Mouse (Mus musculus) spleen, adult 12 weeks (tissue): ENCODE measurements around the gene Snrpn.
"Not testable (repeated sequence)": the region's sequence is repeated elsewhere in the genome, so short reads cannot be mapped to it uniquely, and the experiment has no call there.

Experiments used
- DNase-seq: peaks from one replicate; pipeline ENCODE4 v3.0.0; 2022; ENCODE audit warnings: low spot score

Snrpn gene

DNA sequence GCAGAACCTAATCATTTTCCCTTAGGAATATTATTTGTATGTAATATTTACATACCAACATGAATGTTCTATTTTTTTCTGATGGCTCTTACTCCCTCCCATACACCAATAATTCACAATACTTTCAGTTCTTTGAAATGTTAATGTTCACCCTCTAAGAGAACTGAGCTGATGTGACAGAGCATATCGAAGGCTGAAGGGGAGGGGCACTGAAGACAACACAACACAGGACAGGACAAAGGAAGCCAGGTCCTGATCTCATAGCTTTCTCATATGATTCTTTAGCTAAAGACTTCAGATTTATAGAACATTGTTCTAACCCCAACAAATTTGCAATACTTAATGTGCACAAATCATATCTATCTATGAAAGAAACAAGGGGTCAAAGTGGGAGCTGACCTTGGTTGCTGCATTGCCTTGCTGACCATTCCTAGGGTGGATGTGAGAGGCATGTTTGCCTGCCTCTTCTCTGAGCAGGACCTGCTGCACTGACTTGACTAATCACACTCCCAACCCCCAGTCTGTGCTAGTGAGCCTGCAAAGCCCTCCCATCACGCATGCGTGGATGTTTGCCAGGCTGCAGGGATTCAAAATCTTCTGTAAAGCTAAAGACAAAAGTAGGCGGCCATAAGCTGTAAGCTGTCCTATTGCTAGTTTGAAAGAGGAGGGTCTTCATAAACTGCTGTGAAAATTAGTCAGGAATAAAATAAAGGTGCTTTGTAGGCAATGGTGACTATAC, at the start of gene Snrpn:
TSS of gene Snrpn (minus strand) at position 478 of the 739 bp plus-strand sequence.
- DNase-seq = no peak

DNA sequence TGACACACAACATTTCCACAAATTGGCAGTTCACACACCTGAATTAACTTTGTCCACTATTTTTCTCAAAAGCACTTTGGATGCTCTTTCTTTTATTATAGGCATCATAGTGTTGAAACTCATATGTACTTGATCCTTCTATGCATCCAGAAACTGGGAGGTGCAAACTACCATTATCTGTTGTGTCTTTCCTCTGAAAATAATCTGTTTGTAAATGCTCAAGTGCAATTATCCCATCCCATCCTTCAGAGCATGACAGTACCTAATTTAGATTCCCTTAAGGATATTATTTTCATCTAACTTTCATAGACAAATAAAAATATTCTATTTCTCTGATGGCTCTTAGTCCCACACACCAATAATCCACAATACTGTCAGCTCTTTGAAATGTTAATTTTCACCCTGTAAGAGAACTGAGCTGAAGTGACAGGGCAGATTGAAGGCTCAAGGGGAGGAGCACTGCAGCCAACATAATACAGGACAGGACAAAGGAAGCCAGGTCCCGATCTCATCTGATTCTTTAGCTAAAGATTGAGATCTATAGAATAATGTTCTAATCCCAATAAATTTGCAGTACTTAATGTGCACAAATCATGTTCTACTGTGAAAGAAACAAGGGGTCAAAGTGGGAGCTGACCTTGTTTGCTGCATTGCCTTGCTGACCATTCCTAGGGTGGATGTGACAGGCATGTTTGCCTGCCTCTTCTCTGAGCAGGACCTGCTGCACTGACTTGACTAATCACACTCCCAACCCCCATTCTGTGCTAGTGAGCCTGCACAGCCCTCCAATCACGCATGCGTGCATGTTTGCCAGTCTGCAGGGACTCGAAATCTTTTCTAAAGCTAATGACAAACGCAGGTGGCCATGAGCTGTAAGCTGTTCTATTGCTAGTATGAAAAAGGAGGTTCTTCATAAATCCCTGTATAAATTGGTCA, 30.5 kb upstream of the Snrpn start:
- no peak for DNase-seq

DNA sequence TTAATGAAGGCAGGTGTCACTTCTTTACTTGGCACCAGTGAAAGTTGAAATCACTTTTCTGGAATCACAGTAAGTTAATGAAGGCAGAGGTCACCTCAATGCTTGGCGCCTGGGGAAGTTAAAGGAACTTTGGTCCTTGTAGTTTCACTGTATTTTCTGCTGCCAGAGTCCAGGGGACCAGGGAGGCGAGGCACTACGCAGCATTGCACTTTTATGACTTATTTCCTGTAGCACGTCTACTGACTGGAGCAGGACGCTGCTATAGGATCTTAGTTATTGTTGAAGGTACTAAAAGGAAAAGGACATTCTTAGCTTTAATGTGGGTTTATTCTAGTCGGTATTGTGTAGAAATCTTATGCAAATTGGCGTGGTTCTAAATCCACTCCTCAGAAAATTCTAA, 14.7 kb downstream of the Snrpn start:
- no peak for DNase-seq

DNA sequence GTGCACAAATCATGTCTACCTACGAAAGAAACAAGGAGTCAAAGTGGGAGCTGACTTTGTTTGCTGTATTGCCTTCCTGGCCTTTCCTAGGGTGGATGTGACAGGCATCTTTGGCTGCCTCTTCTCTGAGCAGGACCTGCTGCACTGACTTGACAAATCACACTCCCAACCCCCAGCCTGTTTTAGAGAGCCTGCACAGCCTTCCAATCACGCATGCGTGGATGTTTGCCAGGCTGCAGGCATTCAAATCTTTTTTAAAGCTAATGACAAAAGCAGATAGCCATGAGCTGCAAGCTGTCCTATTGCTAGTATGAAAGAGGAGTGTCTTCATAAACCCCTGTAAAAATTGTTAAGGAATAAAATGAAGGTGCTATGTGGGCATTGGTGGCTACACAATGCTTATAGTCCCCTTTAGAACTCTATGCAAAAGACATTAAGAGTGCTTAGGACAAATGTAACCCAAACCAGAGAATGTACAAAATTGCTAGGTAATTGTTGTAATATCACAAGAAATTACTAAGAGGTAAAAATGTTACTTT, 16.9 kb downstream of the Snrpn start:
- not testable (repeated sequence) for DNase-seq

DNA sequence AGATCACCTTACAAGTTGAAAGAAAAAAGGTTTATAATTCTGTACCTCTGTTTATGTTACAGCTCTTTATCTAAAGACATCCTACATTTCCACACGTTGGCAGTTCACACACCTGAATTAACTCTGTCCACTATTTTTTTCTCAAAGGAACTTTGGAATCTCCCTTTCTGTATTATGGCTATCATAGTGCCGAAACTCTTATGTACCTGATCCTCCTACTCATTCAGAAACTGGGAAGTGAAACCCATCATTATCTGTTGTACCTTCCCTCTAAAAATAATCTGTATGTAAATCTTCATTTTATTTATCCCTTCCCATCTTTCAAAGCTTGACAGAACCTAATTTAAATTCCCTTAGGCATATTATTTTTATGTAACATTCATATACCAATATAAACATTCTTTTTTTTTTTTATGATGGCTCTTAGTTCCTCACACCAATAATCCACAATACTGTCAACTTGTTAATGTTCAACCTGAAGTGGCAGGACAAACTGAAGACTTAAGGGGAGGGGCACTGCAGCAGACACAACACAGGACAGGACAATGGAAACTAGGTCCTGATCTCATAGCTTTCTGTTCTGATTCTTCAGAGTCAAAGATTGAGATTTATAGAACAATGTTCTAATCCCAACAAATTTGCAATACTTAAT, 17.5 kb downstream of the Snrpn start:
- DNase-seq = no peak

DNA sequence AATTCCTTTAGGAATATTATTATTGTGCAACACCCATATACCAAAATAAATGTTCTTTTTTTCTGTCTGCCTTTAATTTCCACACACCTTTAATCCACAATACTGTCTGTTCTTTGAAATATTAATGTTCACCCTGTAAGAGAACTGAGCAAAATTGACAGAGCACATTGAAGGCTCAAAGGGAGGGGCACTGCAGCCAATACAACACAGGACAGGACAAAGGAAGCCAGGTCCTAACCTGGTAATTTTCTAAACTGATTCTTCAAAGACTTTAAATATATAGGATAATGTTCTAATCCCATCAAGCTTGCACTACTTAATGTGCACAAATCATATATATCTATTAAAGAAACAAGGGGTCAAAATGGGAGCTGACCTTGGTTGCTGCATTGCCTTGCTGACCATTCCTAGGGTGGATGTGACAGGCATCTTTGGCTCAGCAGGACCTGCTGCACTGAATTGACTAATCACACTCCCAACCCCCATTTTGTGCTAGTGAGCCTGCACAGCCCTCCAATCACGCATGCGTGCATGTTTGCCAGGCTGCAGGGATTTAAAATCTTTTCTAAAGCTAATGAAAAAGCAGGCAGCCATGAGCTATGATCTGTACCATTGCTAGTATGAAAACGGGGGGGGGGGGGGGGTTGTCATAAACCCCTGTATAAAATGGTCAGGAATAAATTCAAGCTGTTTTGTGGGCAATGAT, 42.7 kb downstream of the Snrpn start:
- no peak for DNase-seq

DNA sequence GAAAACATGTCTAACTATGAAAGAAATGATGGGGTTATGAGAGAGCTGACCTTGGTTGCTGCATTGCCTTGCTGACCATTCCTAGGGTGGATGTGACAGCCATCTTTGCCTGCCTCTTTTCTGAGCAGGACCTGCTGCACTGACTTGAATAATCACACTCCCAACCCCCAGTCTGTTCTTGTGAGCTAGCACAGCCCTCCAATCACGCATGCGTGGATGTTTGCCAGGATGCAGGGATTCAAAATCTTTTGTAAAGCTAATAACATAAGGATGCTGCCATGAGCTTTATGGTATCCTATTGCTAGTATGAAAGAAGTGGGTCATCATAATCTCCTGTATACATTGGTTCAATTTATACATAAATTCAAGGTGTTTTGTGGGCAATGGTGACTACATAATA, 63.7 kb downstream of the Snrpn start:
- no peak for DNase-seq

DNA sequence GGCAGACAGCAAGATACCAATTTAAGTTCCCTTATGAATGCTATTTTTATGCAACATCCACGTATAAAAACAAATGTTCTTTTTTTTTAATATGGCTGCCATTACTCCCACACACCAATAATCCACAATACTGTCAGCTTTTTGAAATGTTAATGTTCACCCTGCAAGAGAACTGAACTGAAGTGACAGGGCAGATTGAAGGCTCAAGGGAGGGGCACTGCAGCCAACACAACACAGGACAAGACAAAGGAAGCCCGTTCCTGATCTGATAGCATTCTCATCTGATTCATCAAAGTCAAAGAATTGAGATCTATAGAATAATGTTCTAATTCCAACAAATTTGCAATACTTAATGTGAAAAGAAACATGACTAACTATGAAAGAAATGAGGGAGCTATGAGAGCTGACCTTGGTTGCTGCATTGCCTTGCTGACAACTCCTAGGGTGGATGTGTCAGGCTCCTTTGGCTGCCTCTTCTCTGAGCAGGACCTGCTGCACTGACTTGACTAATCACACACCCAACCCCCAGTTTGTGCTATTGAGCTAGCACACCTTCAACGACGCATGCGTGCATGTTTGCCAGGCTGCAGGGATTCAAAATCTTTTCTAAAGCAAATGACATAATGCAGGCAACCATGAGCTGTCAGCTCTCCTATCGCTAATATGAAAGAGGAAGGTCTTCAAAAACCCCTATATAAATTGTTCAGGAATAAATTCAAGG, 92.4 kb downstream of the Snrpn start:
- DNase-seq = no peak

DNA sequence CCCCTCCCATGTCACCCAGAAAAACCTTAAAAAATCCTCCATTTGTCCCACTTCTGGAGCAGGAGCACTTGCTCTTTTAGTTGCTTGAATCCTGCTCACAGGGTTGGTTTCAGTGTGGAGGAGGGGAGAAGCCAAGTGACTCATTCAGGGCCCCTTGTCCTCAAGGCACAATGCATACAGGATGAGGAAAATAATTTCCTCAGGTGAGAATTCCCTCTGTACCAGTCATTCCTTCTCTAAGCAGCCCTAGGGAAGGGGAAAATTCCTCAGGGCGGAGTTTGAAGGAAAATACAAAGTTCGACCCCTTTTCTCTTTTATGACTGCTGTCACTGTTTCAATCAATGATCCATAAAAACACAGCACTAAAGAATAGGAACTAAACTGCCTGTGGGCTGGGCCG, 126.8 kb downstream of the Snrpn start:
- DNase-seq = no peak

DNA sequence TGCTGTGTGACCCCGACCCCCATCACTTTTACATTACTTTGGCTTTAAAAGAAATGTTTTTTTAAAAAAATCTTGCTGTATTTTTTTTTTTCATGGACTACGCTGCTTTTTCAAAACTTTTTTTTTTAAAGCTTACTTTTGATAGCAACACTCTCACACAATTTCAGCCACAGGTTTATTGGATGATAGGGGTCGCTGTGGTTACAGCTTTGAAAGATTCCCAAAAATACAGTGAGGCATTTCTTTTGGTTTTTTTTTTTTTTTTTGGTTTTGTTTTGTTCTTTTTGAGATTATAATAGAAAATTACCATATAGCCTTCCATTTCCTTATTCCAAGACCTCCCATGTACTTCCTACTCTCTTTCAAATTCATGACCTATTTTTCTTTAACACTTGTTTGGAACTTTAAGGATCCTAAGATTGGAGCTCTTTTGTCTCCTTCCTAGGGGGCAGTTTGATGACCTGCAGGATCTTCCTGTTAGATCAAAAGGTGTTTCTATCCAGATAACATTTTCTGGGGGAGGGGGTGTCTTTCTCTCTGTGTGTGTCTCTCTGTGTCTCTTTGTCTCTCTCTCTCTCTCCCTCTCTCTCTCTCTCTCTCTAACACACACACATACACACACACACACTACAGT, 132.2 kb downstream of the Snrpn start:
- no peak for DNase-seq

DNA sequence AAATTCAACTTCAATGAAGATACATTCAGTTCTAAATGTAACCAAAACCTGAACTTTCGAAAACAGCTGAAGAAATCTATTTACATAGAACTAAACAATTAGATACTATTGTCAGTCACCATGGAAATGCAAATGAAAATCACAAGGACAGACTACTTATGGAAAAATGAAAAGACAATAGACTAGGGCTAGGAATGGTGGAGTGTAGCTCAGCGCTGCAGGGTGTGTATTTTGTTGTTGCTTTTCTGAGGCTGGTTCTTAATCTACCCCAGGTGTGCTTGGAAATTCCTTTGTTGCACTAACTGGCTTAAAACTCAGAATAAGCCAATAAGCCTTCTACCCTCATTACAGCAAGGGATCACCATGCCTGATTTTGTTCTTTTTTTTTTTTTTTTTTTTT, 133.8 kb downstream of the Snrpn start:
- DNase-seq = no peak

DNA sequence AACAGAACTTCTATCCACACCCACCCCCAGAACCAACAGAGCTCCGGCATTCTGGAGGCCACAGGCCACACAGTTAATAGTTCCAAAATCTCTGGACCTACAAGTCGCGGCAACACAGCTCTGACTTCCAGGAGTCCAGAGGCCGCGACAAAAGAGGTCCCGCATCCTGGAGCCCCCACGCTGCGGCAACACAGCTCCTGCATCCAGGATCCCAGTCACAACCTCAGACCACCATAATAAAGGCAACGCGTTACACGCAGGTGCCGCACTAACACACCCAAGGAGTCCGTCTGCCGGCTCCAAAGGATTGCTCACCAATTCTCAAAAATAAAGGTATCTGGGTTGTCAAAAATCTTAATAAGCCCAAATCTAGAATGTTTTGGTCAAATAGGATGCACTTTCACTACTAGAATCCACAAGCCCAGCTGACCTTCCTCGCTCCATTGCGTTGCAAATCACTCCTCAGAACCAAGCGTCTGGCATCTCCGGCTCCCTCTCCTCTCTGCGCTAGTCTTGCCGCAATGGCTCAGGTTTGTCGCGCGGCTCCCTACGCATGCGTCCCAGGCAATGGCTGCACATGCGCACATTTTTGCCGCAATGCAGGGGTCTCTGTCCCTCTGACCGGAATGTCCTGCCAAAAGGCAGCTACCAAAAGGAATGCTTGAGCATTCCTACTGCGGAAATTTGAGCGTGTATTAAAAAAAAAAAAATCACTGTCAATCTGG, 135.3 kb downstream of the Snrpn start, which contains the start of the genes Snurf and Gm38393:
TSS of gene Snurf (minus strand) at position 444 of the 725 bp plus-strand sequence.
TSS of gene Gm38393 (minus strand) at position 459 of the 725 bp plus-strand sequence.
- no peak for DNase-seq

DNA sequence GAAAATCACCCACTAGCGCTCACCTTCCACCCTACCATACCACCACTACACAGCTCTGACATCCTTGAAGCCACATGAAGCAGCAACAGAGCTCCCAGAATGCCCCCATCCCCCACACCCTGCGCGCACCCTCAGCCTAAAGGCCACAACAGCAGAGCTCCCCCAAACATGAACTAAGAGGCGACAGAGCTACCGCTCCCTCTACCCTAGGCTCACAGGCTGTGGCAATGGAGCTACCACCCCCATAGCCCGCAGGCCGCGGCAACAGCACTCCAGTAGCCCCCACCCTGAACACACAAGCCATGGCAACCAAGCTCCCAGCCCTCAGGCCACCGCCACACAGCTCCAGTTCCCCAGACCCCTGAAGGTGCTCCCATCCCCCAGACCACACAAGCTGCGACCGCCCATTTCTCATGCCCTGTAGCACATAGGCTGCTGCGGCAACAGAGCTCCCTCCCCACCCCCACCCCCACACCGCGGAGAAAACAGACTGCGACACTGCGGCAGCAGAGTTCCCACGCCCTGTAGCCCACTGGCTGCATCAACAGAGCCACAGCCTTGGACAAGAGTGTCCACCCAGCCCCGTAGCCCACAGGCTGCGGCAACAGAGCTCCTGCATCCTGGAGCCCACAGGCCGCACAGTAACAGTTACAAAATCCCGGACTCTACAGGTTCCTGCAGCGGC, 136.0 kb downstream of the Snrpn start:
- no peak for DNase-seq

DNA sequence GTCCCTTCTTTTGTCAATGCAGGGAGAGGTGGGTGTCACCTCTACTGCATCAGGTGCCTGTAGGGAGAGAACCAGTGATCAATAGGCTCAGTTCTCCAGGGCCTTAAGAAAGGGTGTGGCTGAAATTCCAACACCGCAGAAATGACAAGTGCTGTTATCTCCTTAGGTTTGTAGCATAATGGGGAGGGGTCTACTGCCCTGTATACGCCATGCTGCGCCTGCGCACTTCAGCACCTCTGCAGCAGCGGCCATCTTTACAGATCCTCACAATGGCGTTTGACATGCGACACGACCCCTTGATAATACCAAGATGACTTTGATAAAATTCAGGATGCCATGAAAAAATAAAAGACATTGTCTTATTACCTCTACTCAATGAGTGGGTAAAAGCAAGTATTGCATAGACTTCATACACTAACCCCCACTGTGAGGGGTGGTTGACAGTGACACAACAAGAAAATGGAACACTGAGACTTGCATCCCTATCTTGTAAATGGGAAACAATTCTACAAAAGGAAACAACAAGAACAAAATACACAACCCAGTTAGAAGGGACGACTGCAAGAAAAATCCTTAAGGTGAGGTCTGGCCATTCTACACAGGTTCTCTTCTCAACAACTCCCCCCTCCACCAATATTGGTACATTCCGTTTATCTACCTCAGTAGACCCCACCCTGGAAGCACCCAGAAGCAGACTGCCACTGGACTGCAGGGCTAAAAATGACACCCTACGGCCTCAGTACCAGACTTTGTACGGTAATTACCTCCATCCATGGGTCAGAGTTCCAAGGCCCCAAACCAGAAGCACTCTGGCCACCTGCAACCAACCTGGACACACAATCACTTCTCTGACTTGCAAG, 136.8 kb downstream of the Snrpn start:
- DNase-seq = no peak

DNA sequence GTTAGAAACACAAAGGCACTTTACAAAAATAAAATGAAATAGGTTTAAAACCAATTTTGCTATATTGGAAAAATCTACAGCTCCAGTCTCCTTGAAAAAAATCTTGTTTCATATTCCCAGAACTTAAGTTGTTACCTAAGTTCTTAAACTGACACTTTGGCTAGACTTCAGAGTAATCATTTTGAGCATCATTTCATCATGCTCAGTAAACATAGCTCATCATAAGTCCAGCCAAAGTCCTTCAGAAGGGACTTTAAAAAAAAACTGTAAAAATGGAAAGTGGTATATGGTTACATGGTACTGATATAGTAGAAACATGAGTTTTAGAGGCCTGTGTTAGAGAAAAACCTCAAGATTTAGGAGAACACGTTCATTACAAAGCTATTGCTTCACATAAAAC, 161.4 kb downstream of the Snrpn start:
- no peak for DNase-seq
